Mouse (Mus musculus): ENCODE data around the gene Vars2. TPM values are rescaled to one million over a fixed set of nuclear protein-coding genes. Genes with fewer than 3 reads are reported as not detected.

Gene Vars2
- 17.2 and 17.4 TPM in 2 replicates for polyA plus RNA-seq (2015; fragmentation: Nextera tagmentation; extraction: Ambion mirVana)

- peak within 1 kb of the TSS; percentile 85 for H3K4me3 ChIP-seq (replicated peaks; ENCODE audit: low read length)
- peak; percentile 89 for ATAC-seq (ENCODE audit: insufficient read depth, low FRiP score)
- peak within 1 kb of the TSS; percentile 94 for H3K27ac ChIP-seq (ENCODE audit: low read length)
- no peaks in the 10 kb centered on the region for H3K9me3 ChIP-seq (replicated peaks; ENCODE audit: control insufficient read depth, low read length)
- peak within 1 kb of the TSS; percentile 90 for H3K9ac ChIP-seq (ENCODE audit: low read length)
- WGBS = under 1% methylated on average over 61 of the region's 61 CpGs
- no peaks in the 10 kb centered on the region for H3K36me3 ChIP-seq (ENCODE audit: control insufficient read depth, insufficient read depth, low read length)
- no peaks in the 10 kb centered on the region for H3K27me3 ChIP-seq (ENCODE audit: control insufficient read depth, insufficient read depth, low read length)
- H3K4me1 ChIP-seq (ENCODE audit: control insufficient read depth, insufficient read depth, low read length) = peaks cover 14% of the 10 kb centered on the region
- peak within 1 kb of the TSS; percentile 98 for H3K4me2 ChIP-seq (ENCODE audit: low read depth, low read length)
These were observed at the start of gene Vars2 for GRCm38 (mm10) chr17:35667334-35668065. TSS of gene Vars2 (minus strand) at chr17:35667592.

DNA sequence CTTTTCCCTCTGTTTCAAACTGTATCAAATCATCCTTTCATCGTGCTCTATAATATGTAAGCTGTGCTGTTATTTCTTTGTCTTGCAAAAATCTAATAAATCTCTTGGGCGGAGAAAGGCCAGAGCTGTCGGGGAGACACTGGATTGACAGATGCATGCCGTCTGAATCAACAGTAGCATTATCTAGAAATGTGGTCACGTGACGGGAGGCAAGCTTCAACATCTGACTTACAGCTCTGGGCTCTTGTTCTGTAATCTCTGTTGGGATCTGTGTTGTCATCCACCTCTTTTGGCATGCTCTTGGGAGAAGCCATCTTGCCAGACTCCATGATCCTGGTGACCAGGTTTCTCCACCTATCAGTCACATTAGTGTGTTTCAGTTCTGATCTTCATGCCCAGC lies 49.7 kb upstream of the Vars2 start:
- H3K27ac ChIP-seq (ENCODE audit: low read length) = no peak overlapping the region
- no peak overlapping the region for H3K9ac ChIP-seq (ENCODE audit: low read length)
- H3K36me3 ChIP-seq (ENCODE audit: control insufficient read depth, insufficient read depth, low read length) = no peaks in the 10 kb centered on the region
- no peak for ATAC-seq (ENCODE audit: insufficient read depth, low FRiP score)
- no peak overlapping the region for H3K4me2 ChIP-seq (ENCODE audit: low read depth, low read length)
- H3K27me3 ChIP-seq (ENCODE audit: control insufficient read depth, insufficient read depth, low read length) = no peaks in the 10 kb centered on the region
- WGBS = 73% methylated on average over 6 of the region's 6 CpGs
- no peak overlapping the region for H3K4me3 ChIP-seq (replicated peaks; ENCODE audit: low read length)
- H3K4me1 ChIP-seq (ENCODE audit: control insufficient read depth, insufficient read depth, low read length) = peaks cover 13% of the 10 kb centered on the region; the same call in 1 of the 2 replicates
- H3K9me3 ChIP-seq (replicated peaks; ENCODE audit: control insufficient read depth, low read length) = no peaks in the 10 kb centered on the region

GRCm38 (mm10) chr17:35716114-35716513 lies 48.7 kb upstream of the Vars2 start:
- no peak overlapping the region for H3K9ac ChIP-seq (ENCODE audit: low read length)
- WGBS = 74% methylated on average over 3 of the region's 3 CpGs
- peaks cover 10% of the 10 kb centered on the region for H3K4me1 ChIP-seq (ENCODE audit: control insufficient read depth, insufficient read depth, low read length)
- no peak for ATAC-seq (ENCODE audit: insufficient read depth, low FRiP score)
- H3K4me3 ChIP-seq (replicated peaks; ENCODE audit: low read length) = no peak overlapping the region
- H3K27me3 ChIP-seq (ENCODE audit: control insufficient read depth, insufficient read depth, low read length) = no peaks in the 10 kb centered on the region
- H3K9me3 ChIP-seq (replicated peaks; ENCODE audit: control insufficient read depth, low read length) = no peaks in the 10 kb centered on the region
- no peak overlapping the region for H3K4me2 ChIP-seq (ENCODE audit: low read depth, low read length)
- no peak overlapping the region; the same call in 1 of the 2 replicates for H3K27ac ChIP-seq (ENCODE audit: low read length)
- no peaks in the 10 kb centered on the region for H3K36me3 ChIP-seq (ENCODE audit: control insufficient read depth, insufficient read depth, low read length)

DNA sequence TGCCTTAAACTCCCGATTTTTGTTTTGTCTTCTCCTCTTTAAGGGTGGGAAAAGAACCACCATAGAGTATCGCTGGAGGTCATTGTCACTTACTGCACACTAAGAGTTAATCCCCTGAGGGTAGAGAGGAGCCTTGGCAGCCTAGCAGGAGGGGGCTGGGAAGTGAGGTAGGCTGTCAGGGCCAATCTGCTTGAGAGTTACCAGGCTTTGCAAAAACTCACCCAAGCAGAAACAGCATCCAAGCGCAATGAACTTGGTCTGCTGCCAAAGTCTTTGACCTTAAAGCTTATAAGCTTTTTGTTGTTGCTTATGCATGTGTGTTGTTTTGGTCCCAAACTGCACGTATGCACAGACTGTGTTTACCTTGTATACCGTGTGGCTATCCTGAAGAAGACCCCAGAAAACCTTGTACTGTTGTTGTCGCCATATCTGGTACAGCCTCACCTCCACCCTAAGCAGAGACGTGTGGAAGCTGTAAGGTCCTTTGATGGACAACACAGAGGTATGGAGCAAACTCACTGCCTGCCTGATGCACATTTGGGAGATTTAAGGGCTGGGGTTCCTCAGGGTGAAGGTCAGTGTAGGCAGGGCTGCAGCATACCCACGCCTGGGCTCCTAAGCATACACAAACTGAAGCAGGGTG lies 43.4 kb upstream of the Vars2 start:
- Histone ChIP-seq H3K9ac (ENCODE audit: low read length) (no peak overlapping the region), H3K36me3 (ENCODE audit: control insufficient read depth, insufficient read depth, low read length) (no peaks in the 10 kb centered on the region), H3K27ac (ENCODE audit: low read length) (peak overlapping the region; percentile 40; the same call in 1 of the 2 replicates), H3K9me3 (replicated peaks; ENCODE audit: control insufficient read depth, low read length) (no peaks in the 10 kb centered on the region), H3K4me1 (ENCODE audit: control insufficient read depth, insufficient read depth, low read length) (peaks cover 23% of the 10 kb centered on the region), H3K27me3 (ENCODE audit: control insufficient read depth, insufficient read depth, low read length) (no peaks in the 10 kb centered on the region), H3K4me3 (replicated peaks; ENCODE audit: low read length) (no peak overlapping the region), H3K4me2 (ENCODE audit: low read depth, low read length) (no peak overlapping the region)
- 33% methylated on average over 8 of the region's 8 CpGs for WGBS
- peak; percentile 32; the same call in 1 of the 2 replicates for ATAC-seq (ENCODE audit: insufficient read depth, low FRiP score)

GRCm38 (mm10) chr17:35708611-35709010 lies 41.2 kb upstream of the Vars2 start:
- Histone ChIP-seq H3K4me1 (ENCODE audit: control insufficient read depth, insufficient read depth, low read length) (peaks cover 25% of the 10 kb centered on the region), H3K9ac (ENCODE audit: low read length) (no peak overlapping the region), H3K36me3 (ENCODE audit: control insufficient read depth, insufficient read depth, low read length) (no peaks in the 10 kb centered on the region), H3K9me3 (replicated peaks; ENCODE audit: control insufficient read depth, low read length) (no peaks in the 10 kb centered on the region), H3K4me2 (ENCODE audit: low read depth, low read length) (no peak overlapping the region), H3K27ac (ENCODE audit: low read length) (peak overlapping the region; percentile 39; the same call in 1 of the 2 replicates), H3K4me3 (replicated peaks; ENCODE audit: low read length) (no peak overlapping the region), H3K27me3 (ENCODE audit: control insufficient read depth, insufficient read depth, low read length) (no peaks in the 10 kb centered on the region)
- WGBS = 55% methylated on average over 2 of the region's 2 CpGs
- ATAC-seq (ENCODE audit: insufficient read depth, low FRiP score) = peak; percentile 34; the same call in 1 of the 2 replicates

DNA sequence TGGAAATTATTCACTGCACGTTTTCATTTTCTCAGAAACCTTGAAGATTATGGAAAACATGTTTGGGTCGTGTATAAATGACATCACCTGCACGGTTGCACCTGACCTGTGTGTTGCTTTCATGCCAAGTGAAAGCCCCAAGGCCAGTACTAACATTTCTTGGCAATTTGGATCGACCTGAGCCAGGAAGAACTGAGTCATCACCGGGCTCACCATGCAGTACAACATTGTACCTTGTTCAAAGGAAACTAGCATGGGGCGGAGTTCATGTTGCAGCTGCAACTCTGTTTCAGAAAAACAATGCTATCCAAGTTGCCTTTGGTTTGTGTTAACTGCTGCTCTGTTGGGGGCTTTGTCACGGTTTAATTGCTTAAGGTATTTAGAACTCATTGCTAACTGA lies 40.5 kb upstream of the Vars2 start:
- 60% methylated on average over 7 of the region's 7 CpGs for WGBS
- no peak for ATAC-seq (ENCODE audit: insufficient read depth, low FRiP score)
- H3K4me3 ChIP-seq (replicated peaks; ENCODE audit: low read length) = no peak overlapping the region
- H3K27me3 ChIP-seq (ENCODE audit: control insufficient read depth, insufficient read depth, low read length) = no peaks in the 10 kb centered on the region
- H3K4me2 ChIP-seq (ENCODE audit: low read depth, low read length) = no peak overlapping the region
- H3K9me3 ChIP-seq (replicated peaks; ENCODE audit: control insufficient read depth, low read length) = no peaks in the 10 kb centered on the region
- peak overlapping the region; percentile 39; the same call in 1 of the 2 replicates for H3K27ac ChIP-seq (ENCODE audit: low read length)
- H3K4me1 ChIP-seq (ENCODE audit: control insufficient read depth, insufficient read depth, low read length) = peaks cover 25% of the 10 kb centered on the region
- no peaks in the 10 kb centered on the region for H3K36me3 ChIP-seq (ENCODE audit: control insufficient read depth, insufficient read depth, low read length)
- no peak overlapping the region for H3K9ac ChIP-seq (ENCODE audit: low read length)

- Histone ChIP-seq H3K4me2 (ENCODE audit: low read depth, low read length) (no peak overlapping the region), H3K27me3 (ENCODE audit: control insufficient read depth, insufficient read depth, low read length) (no peaks in the 10 kb centered on the region), H3K9ac (ENCODE audit: low read length) (no peak overlapping the region), H3K9me3 (replicated peaks; ENCODE audit: control insufficient read depth, low read length) (no peaks in the 10 kb centered on the region), H3K4me3 (replicated peaks; ENCODE audit: low read length) (no peak overlapping the region), H3K27ac (ENCODE audit: low read length) (no peak overlapping the region), H3K36me3 (ENCODE audit: control insufficient read depth, insufficient read depth, low read length) (no peaks in the 10 kb centered on the region), H3K4me1 (ENCODE audit: control insufficient read depth, insufficient read depth, low read length) (peaks cover 24% of the 10 kb centered on the region)
- no peak for ATAC-seq (ENCODE audit: insufficient read depth, low FRiP score)
- WGBS = 33% methylated on average over 4 of the region's 4 CpGs
These were observed 38.4 kb upstream of the Vars2 start for GRCm38 (mm10) chr17:35705836-35706235.

- H3K4me1 ChIP-seq (ENCODE audit: control insufficient read depth, insufficient read depth, low read length) = peaks cover 18% of the 10 kb centered on the region
- peak; percentile 18 for ATAC-seq (ENCODE audit: insufficient read depth, low FRiP score)
- 8% methylated on average over 19 of the region's 19 CpGs for WGBS
These were observed 37.5 kb upstream of the Vars2 start, which contains the start of gene Ddr1 for GRCm38 (mm10) chr17:35704621-35705464. TSS of gene Ddr1 (minus strand) at chr17:35704621.

More at GRCm38 (mm10) chr17:35704621-35705464, 37.5 kb upstream of the Vars2 start, which contains the start of gene Ddr1:
- Histone ChIP-seq H3K4me2 (ENCODE audit: low read depth, low read length) (peak within 1 kb of the TSS; percentile 57), H3K27me3 (ENCODE audit: control insufficient read depth, insufficient read depth, low read length) (no peaks in the 10 kb centered on the region), H3K4me3 (replicated peaks; ENCODE audit: low read length) (peak within 1 kb of the TSS; percentile 50), H3K27ac (ENCODE audit: low read length) (peak within 1 kb of the TSS; percentile 95), H3K9ac (ENCODE audit: low read length) (peak within 1 kb of the TSS; percentile 78), H3K9me3 (replicated peaks; ENCODE audit: control insufficient read depth, low read length) (no peaks in the 10 kb centered on the region), H3K36me3 (ENCODE audit: control insufficient read depth, insufficient read depth, low read length) (no peaks in the 10 kb centered on the region)

Measured in stomach, embryonic 16.5 days (tissue).